Comparison of ENCODE assay signal across 8 mouse cellular contexts in the genomic region with DNA sequence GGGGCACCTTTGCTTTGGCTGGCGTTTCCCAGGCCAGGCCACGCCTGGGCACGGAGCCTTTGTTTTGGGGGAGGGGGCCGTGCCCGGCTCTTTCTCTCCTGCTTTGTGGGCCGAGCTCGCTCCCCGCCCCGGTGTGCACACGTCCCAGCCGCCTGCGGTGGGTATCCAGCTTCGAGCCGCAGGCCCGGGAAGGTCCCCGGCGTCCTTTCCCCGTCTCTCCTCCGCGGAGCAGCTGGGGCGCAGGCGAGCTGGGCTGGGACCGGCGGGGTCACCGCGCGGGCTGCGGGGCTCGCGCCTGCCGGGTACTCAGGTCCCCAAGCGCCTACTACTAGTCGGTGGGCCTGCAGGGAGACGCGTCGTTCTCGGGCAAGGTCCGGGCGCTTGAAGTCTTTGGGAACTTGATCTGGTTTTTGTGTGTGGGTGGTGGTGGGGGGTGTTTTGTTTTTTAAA. TPM values are rescaled to one million over a fixed set of nuclear protein-coding genes. Genes with fewer than 3 reads are reported as not detected.
A peak's percentile ranks its signal among the peaks of the same experiment; 100 is the strongest.
DNase-seq lines count a peak whose midpoint lies in the region; ATAC-seq and TF ChIP-seq lines count a peak whose summit lies in the region.

No protein-coding gene starts in this region.

- H3K4me1 ChIP-seq in lung, embryonic 14.5 days (ENCODE audit: insufficient read depth): no peaks in the 10 kb centered on the region
- no peaks in the 10 kb centered on the region for H3K4me1 ChIP-seq in embryonic fibroblast, embryonic 13.5 days (ENCODE audit: control insufficient read depth, insufficient read depth, low read length)
- H3K4me1 ChIP-seq in limb, embryonic 10.5 days: peaks cover 20% of the 10 kb centered on the region
- peaks cover 16% of the 10 kb centered on the region for H3K4me1 ChIP-seq in neural tube, embryonic 14.5 days (ENCODE audit: control insufficient read depth, insufficient read depth, low read length)

- H3K27ac ChIP-seq in lung, embryonic 14.5 days (ENCODE audit: low read depth): peak overlapping the region; percentile 95
- H3K27ac ChIP-seq in embryonic fibroblast, embryonic 13.5 days (ENCODE audit: insufficient read depth, low read length): peak overlapping the region; percentile 50
- H3K27ac ChIP-seq in limb, embryonic 10.5 days: peak overlapping the region; percentile 97
- H3K27ac ChIP-seq in neural tube, embryonic 14.5 days (ENCODE audit: low read depth, low read length): peak overlapping the region; percentile 76

- no peaks in the 10 kb centered on the region for H3K9me3 ChIP-seq in lung, embryonic 14.5 days (ENCODE audit: low read depth, low read length)
- H3K9me3 ChIP-seq in limb, embryonic 10.5 days (replicated peaks): no peaks in the 10 kb centered on the region
- no peaks in the 10 kb centered on the region for H3K9me3 ChIP-seq in neural tube, embryonic 14.5 days (ENCODE audit: control insufficient read depth, low read length)

- H3K9ac ChIP-seq in lung, embryonic 14.5 days: peak overlapping the region; percentile 93
- H3K9ac ChIP-seq in neural tube, embryonic 14.5 days (replicated peaks; ENCODE audit: low read depth, low read length): peak overlapping the region; percentile 99

- peak; percentile 83 for ATAC-seq in lung, embryonic 14.5 days (ENCODE audit: insufficient read depth)
- peak; percentile 81 for ATAC-seq in neural tube, embryonic 14.5 days (ENCODE audit: low read depth)

- DNase-seq in lung, embryonic 14.5 days: no peak
- no peak for DNase-seq in lung, adult 18-20 months
- no peak for DNase-seq in limb, embryonic 10.5 days (ENCODE audit: low spot score)
- DNase-seq in T-cell, adult 2 months (ENCODE audit: low spot score): no peak
- DNase-seq in cerebellum, adult 9-10 months: no peak
- no peak for DNase-seq in natural killer cell, adult 2 months (ENCODE audit: low spot score in 2 of 2)

- peak overlapping the region; percentile 60 for H3K4me2 ChIP-seq in lung, embryonic 14.5 days
- H3K4me2 ChIP-seq in neural tube, embryonic 14.5 days (ENCODE audit: low read depth, low read length): peak overlapping the region; percentile 52; the same call in 1 of the 2 replicates

- under 1% methylated on average over 39 of the region's 39 CpGs for WGBS in lung, embryonic 14.5 days
- WGBS in limb, embryonic 10.5 days: under 1% methylated on average over 39 of the region's 39 CpGs
- 0% methylated on average over 39 of the region's 39 CpGs for WGBS in neural tube, embryonic 14.5 days

- H3K36me3 ChIP-seq in lung, embryonic 14.5 days (ENCODE audit: insufficient read depth): peaks cover 24% of the 10 kb centered on the region
- peaks cover 36% of the 10 kb centered on the region for H3K36me3 ChIP-seq in limb, embryonic 10.5 days
- peaks cover 12% of the 10 kb centered on the region; the same call in 1 of the 2 replicates for H3K36me3 ChIP-seq in neural tube, embryonic 14.5 days (ENCODE audit: control insufficient read depth, insufficient read depth, low read length)

- H3K27me3 ChIP-seq in lung, embryonic 14.5 days (ENCODE audit: insufficient read depth, low read length): no peaks in the 10 kb centered on the region
- peaks cover 19% of the 10 kb centered on the region for H3K27me3 ChIP-seq in limb, embryonic 10.5 days (ENCODE audit: low read depth, poor library complexity, severe bottlenecking)
- no peaks in the 10 kb centered on the region for H3K27me3 ChIP-seq in neural tube, embryonic 14.5 days (ENCODE audit: control insufficient read depth, insufficient read depth, low read length)

- TF ChIP-seq POLR2A in embryonic fibroblast, embryonic 13.5 days (IDR thresholded peaks at IDR 0.05; ENCODE audit: low read depth, low read length): no peak

- peak overlapping the region; percentile 94 for H3K4me3 ChIP-seq in lung, embryonic 14.5 days (ENCODE audit: low read depth, low read length)
- H3K4me3 ChIP-seq in embryonic fibroblast, embryonic 13.5 days (ENCODE audit: insufficient read depth, low read length): peak overlapping the region; percentile 87
- peak overlapping the region; percentile 86 for H3K4me3 ChIP-seq in limb, embryonic 10.5 days
- peak overlapping the region; percentile 71 for H3K4me3 ChIP-seq in neural tube, embryonic 14.5 days (ENCODE audit: low read depth, low read length)

- TF ChIP-seq CTCF in lung, embryonic 14.5 days (IDR thresholded peaks at IDR 0.05; ENCODE audit: low read depth): no peak
- TF ChIP-seq CTCF in embryonic fibroblast, embryonic 13.5 days (IDR thresholded peaks at IDR 0.05; ENCODE audit: borderline replicate concordance, insufficient read depth, low read length): no peak

RNA-seq across cellular contexts. Expression of a gene that starts 0.4 kb away (rescaled TPM):
- 81.0 and 81.9 TPM in 2 replicates for polyA plus RNA-seq in lung, embryonic 14.5 days (2014; fragmentation: Nextera tagmentation; extraction: Ambion mirVana)
- 28.3 and 37.3 TPM in 2 replicates for polyA plus RNA-seq in embryonic fibroblast, embryonic 13.5 days (2011; ENCODE audit: insufficient read length, low read depth, missing spikeins)
- 119 and 127 TPM in 2 replicates for polyA plus RNA-seq in limb, embryonic 10.5 days (2016; fragmentation: Nextera tagmentation; extraction: Ambion mirVana)
- 164 and 191 TPM in 2 replicates for polyA plus RNA-seq in neural tube, embryonic 14.5 days (2014; fragmentation: Nextera tagmentation; extraction: Ambion mirVana)

RNA-seq across cellular contexts. Expression of a gene that starts 7.2 kb away (rescaled TPM):
- polyA plus RNA-seq in lung, embryonic 14.5 days (2014; fragmentation: Nextera tagmentation; extraction: Ambion mirVana): 2.0 and 3.4 TPM in 2 replicates
- 1.9 TPM in 1 of 2 replicates, not detected in the other for polyA plus RNA-seq in embryonic fibroblast, embryonic 13.5 days (2011; ENCODE audit: insufficient read length, low read depth, missing spikeins)
- polyA plus RNA-seq in limb, embryonic 10.5 days (2016; fragmentation: Nextera tagmentation; extraction: Ambion mirVana): 6.2 and 7.5 TPM in 2 replicates
- polyA plus RNA-seq in neural tube, embryonic 14.5 days (2014; fragmentation: Nextera tagmentation; extraction: Ambion mirVana): 2.9 and 3.8 TPM in 2 replicates

RNA-seq across cellular contexts. Expression of a gene that starts 22.8 kb away (rescaled TPM):
- polyA plus RNA-seq in lung, embryonic 14.5 days (2014; fragmentation: Nextera tagmentation; extraction: Ambion mirVana): 0.91 and 1.6 TPM in 2 replicates
- 0.47 TPM in 1 of 2 replicates, not detected in the other for polyA plus RNA-seq in embryonic fibroblast, embryonic 13.5 days (2011; ENCODE audit: insufficient read length, low read depth, missing spikeins)
- 0.56 and 0.69 TPM in 2 replicates for polyA plus RNA-seq in limb, embryonic 10.5 days (2016; fragmentation: Nextera tagmentation; extraction: Ambion mirVana)
- polyA plus RNA-seq in neural tube, embryonic 14.5 days (2014; fragmentation: Nextera tagmentation; extraction: Ambion mirVana): 0.25 and 0.61 TPM in 2 replicates

RNA-seq across cellular contexts. Expression of a gene that starts 25.8 kb away (rescaled TPM):
- 83.6 and 91.3 TPM in 2 replicates for polyA plus RNA-seq in lung, embryonic 14.5 days (2014; fragmentation: Nextera tagmentation; extraction: Ambion mirVana)
- 7.4 and 9.4 TPM in 2 replicates for polyA plus RNA-seq in embryonic fibroblast, embryonic 13.5 days (2011; ENCODE audit: insufficient read length, low read depth, missing spikeins)
- polyA plus RNA-seq in limb, embryonic 10.5 days (2016; fragmentation: Nextera tagmentation; extraction: Ambion mirVana): 34.7 and 38.2 TPM in 2 replicates
- 8.0 and 13.5 TPM in 2 replicates for polyA plus RNA-seq in neural tube, embryonic 14.5 days (2014; fragmentation: Nextera tagmentation; extraction: Ambion mirVana)

RNA-seq across cellular contexts. Expression of a gene that starts 41.6 kb away (rescaled TPM):
- 2.3 and 2.4 TPM in 2 replicates for polyA plus RNA-seq in lung, embryonic 14.5 days (2014; fragmentation: Nextera tagmentation; extraction: Ambion mirVana)
- polyA plus RNA-seq in embryonic fibroblast, embryonic 13.5 days (2011; ENCODE audit: insufficient read length, low read depth, missing spikeins): 0.15 TPM in 1 of 2 replicates, not detected in the other
- polyA plus RNA-seq in limb, embryonic 10.5 days (2016; fragmentation: Nextera tagmentation; extraction: Ambion mirVana): 3.4 and 4.8 TPM in 2 replicates
- polyA plus RNA-seq in neural tube, embryonic 14.5 days (2014; fragmentation: Nextera tagmentation; extraction: Ambion mirVana): 2.2 and 2.8 TPM in 2 replicates
